Mouse (Mus musculus) liver, embryonic 14.5 days (tissue): ENCODE measurements around the gene Gfra1.

ENCODE experiments used
- CTCF ChIP-seq: IDR thresholded peaks from 2 replicates; pipeline ENCODE4 v1.5.1; 2016; ENCODE audit warnings: antibody characterized with exemption, low read depth, control low read depth
- EP300 ChIP-seq: IDR thresholded peaks from 2 replicates; pipeline ENCODE4 v1.6.1; 2016; ENCODE audit warnings: antibody characterized with exemption, low read depth

DNA sequence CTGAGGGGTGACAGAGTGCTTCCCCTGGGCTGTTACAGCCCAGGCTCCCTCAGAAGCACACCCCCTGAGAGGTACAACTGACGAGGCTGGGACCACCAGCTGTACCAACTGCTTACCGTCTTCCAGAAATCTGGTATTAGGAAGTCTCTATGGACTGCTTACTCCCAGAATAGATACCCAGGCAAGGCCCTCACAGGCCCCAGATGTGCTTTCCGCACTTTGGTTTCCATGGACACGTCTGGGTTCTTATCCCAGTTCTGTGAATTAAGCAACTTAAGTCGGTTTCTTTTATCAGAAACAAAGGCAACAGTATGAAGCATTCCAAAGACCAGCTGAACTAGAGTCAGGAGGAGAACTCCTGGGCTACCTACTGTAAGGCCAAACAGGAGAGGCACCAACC is 126.4 kb downstream of the Gfra1 start:
- TF ChIP-seq EP300 = no peak
- TF ChIP-seq CTCF = no peak
